Mouse (Mus musculus): ENCODE results near the gene Adamts12.

- no peak for TF ChIP-seq EP300 (IDR thresholded peaks at IDR 0.05)
- no peak for TF ChIP-seq CTCF (IDR thresholded peaks at IDR 0.05)
These were observed 169.5 kb downstream of the Adamts12 start for GRCm38 (mm10) chr15:11233906-11234632.

Measured in lung, postnatal 0 days (tissue).